Mouse (Mus musculus) thymus, adult 2 months (tissue): Measurements from ENCODE around the gene Kif26a. TPM values are rescaled to one million over a fixed set of nuclear protein-coding genes. Genes with fewer than 3 reads are reported as not detected.

Source experiments
- DNase-seq: peaks from one replicate; pipeline ENCODE4 v3.0.0; 2021
- H3K27ac ChIP-seq: fragments of 200-500 bp; 2 replicates; pipeline ENCODE4 v1.5.1; 2012; ENCODE audit warnings: low read length, control low read depth; ENCODE audit not compliant: control insufficient read depth, insufficient read depth
- H3K27me3 ChIP-seq: fragments of 200-500 bp; 2 replicates; pipeline ENCODE4 v1.6.1; 2012; ENCODE audit warnings: mild to moderate bottlenecking, low read length, moderate library complexity, mixed read lengths; ENCODE audit not compliant: control insufficient read depth, insufficient read depth
- H3K36me3 ChIP-seq: fragments of 200-500 bp; 2 replicates; pipeline ENCODE4 v1.6.1; 2012; ENCODE audit warnings: mild to moderate bottlenecking, low read length, moderate library complexity; ENCODE audit not compliant: control insufficient read depth, insufficient read depth
- H3K4me1 ChIP-seq: fragments of 200-500 bp; replicated peaks from 2 replicates; pipeline ENCODE4 v1.6.1; 2012; ENCODE audit warnings: low read length; ENCODE audit not compliant: control insufficient read depth, insufficient read depth
- H3K4me3 ChIP-seq: fragments of 200-500 bp; 2 replicates; pipeline ENCODE4 v1.5.1; 2012; ENCODE audit warnings: mild to moderate bottlenecking, low read length, control low read depth, moderate library complexity; ENCODE audit not compliant: control insufficient read depth, insufficient read depth
- CTCF ChIP-seq: fragments of 200-500 bp; IDR thresholded peaks from 2 replicates; pipeline ENCODE4 v1.5.1; 2012; ENCODE audit warnings: mild to moderate bottlenecking, control low read depth, low read length, moderate library complexity, borderline replicate concordance; ENCODE audit not compliant: control insufficient read depth, poor library complexity, insufficient read depth; ENCODE audit errors: extremely low read depth
- POLR2A ChIP-seq: fragments of 200-500 bp; IDR thresholded peaks from 2 replicates; pipeline ENCODE4 v1.6.1; 2012; ENCODE audit warnings: mild to moderate bottlenecking, low read length, control low read depth, moderate library complexity; ENCODE audit not compliant: control insufficient read depth, poor library complexity, insufficient read depth; ENCODE audit errors: extremely low read depth
- WGBS: fragments of 180-500 bp; shearing (Covaris S2); methylation state at CpG from one replicate; pipeline ENCODE4 v1.1.7; 2018; 5-methylcytosine and 5-hydroxymethylcytosine counted together
- polyA plus RNA-seq: library from polyadenylated mRNA; depleted of rRNA; stranded (reverse); fragments of >200 nt; gene quantifications from 2 replicates; pipeline ENCODE4 v1.2.3, GENCODE M21; 2012

The Kif26a gene
- polyA plus RNA-seq, 1 experiment, result 6.6 TPM

DNA sequence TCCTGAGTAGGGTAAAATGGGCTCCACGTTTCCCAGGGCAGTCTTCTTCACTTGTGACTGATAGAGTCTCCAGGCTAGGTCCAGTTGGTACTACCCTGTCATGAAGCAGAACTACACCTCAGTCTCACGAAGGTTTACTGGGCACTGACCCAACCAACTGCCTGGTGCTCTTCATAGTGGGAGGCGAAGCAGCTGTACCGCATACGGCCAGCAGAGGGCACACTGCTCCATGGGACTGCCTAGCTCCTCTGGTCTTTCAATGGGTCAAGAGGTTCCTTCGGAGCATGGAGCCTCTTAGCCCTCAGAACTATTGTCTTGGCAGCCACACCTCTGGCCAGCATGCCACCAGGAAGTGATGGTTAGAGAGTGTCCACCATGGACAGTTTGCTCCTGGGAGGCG lies 32.3 kb upstream of the Kif26a start:
- TF ChIP-seq CTCF (peak; percentile 95), POLR2A (no peak)
- H3K27me3 ChIP-seq, result no peaks in the 10 kb centered on the region
- no peak overlapping the region for H3K27ac ChIP-seq
- no peaks in the 10 kb centered on the region for H3K36me3 ChIP-seq
- peak; percentile 72 for DNase-seq
- H3K4me3 ChIP-seq, result no peak overlapping the region
- H3K4me1 ChIP-seq, result no peaks in the 10 kb centered on the region
- WGBS, result 14% methylated on average over 7 of the region's 7 CpGs

DNA sequence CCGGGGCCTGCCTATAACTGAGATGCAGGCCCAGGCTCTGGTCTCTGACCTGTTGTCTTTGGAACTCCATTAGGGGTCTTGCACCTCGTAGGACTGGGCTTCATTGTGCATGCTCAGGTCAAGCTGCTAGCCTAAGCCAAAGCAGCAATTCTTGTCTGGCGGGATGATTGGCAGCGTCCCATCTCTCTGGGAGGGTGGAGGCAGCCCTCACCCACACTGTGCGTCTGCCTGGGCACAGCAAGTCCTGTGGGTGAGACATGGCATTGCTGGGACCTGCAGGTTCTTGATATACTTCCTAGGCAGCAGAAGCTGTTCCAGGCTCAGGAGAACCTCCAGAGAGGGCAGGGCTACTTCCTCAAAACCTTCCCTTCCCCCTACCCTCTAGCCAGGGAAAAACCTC lies 29.0 kb upstream of the Kif26a start:
- H3K27me3 ChIP-seq, result no peaks in the 10 kb centered on the region
- DNase-seq, result no peak
- no peak overlapping the region for H3K27ac ChIP-seq
- TF ChIP-seq POLR2A, result no peak
- TF ChIP-seq CTCF, result no peak
- no peaks in the 10 kb centered on the region for H3K4me1 ChIP-seq
- no peaks in the 10 kb centered on the region for H3K36me3 ChIP-seq
- WGBS, result 72% methylated on average over 5 of the region's 5 CpGs
- no peak overlapping the region for H3K4me3 ChIP-seq

DNA sequence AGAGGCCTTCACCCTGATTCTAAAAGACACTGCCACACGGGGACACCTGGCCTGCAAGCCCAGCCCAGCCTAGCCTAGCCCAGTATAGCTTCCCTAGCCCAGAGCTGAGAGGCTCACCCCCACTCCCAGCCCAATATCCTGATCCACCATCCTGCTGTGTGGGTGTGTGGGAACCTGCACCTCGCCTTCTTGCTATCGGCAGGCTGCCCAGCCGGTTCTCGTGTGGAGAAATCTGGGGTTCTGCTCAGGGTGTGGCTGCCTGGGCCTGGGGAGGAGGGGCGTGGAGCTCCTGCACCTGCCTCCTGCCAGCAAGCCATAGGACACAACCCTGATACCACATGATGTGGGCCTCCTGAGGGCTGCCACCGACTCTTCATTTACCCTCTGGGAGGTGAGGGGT lies 28.4 kb upstream of the Kif26a start:
- no peaks in the 10 kb centered on the region for H3K4me1 ChIP-seq
- no peaks in the 10 kb centered on the region for H3K27me3 ChIP-seq
- H3K27ac ChIP-seq, result no peak overlapping the region
- no peak for TF ChIP-seq CTCF
- TF ChIP-seq POLR2A, result no peak
- H3K4me3 ChIP-seq, result no peak overlapping the region
- no peak for DNase-seq
- WGBS, result 78% methylated on average over 7 of the region's 7 CpGs
- no peaks in the 10 kb centered on the region for H3K36me3 ChIP-seq

DNA sequence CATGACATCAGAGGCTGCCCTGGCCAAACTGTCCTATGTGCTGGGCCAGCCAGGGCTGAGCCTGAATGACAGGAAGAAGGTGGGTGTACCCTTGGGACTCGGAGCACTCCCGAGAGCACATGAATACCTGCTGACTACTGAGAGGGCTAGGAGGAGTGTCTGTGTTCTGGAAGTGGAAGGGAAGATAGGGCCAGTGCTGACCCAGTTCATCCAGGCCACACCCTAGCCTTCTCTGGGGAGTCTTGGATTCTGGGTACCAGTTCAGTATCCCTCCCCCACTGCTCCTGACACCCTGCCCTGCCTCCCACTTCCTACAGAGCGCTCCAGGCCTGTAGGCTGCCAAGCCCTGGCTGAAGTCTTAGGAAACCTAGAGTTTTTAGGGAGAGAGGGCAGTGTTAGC lies 24.8 kb upstream of the Kif26a start:
- H3K4me3 ChIP-seq, result no peak overlapping the region
- no peaks in the 10 kb centered on the region for H3K36me3 ChIP-seq
- H3K27me3 ChIP-seq, result no peaks in the 10 kb centered on the region
- no peak overlapping the region for H3K27ac ChIP-seq
- no peak for DNase-seq
- 80% methylated on average over 3 of the region's 3 CpGs for WGBS
- TF ChIP-seq POLR2A, result no peak
- no peak for TF ChIP-seq CTCF
- H3K4me1 ChIP-seq, result no peaks in the 10 kb centered on the region

DNA sequence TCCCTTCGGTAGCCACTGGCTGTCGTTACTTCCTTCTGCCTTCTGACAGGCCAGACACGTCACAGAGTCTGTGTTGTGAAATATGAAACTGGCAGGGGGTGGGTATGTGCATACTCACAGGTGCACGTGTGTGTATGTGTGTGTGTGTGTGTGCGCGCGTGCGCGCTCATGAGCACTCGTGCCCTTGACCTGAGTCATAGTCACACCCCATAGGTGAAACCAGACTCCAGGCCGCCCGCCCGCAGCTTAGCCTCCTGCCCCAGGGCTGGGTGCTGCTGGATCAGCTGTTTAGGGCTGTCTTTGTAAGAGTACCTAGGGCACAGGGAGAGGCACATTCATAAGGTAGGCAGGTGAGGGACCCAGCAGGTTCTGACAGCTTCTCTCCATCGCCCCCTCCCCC lies 20.1 kb upstream of the Kif26a start:
- WGBS, result 41% methylated on average over 14 of the region's 14 CpGs
- H3K4me1 ChIP-seq, result peaks cover 4% of the 10 kb centered on the region; the same call in 1 of the 2 replicates
- no peak overlapping the region for H3K27ac ChIP-seq
- TF ChIP-seq POLR2A (no peak), CTCF (no peak)
- H3K36me3 ChIP-seq, result no peaks in the 10 kb centered on the region
- no peak for DNase-seq
- H3K4me3 ChIP-seq, result no peak overlapping the region
- peaks cover 4% of the 10 kb centered on the region; the same call in 1 of the 2 replicates for H3K27me3 ChIP-seq

DNA sequence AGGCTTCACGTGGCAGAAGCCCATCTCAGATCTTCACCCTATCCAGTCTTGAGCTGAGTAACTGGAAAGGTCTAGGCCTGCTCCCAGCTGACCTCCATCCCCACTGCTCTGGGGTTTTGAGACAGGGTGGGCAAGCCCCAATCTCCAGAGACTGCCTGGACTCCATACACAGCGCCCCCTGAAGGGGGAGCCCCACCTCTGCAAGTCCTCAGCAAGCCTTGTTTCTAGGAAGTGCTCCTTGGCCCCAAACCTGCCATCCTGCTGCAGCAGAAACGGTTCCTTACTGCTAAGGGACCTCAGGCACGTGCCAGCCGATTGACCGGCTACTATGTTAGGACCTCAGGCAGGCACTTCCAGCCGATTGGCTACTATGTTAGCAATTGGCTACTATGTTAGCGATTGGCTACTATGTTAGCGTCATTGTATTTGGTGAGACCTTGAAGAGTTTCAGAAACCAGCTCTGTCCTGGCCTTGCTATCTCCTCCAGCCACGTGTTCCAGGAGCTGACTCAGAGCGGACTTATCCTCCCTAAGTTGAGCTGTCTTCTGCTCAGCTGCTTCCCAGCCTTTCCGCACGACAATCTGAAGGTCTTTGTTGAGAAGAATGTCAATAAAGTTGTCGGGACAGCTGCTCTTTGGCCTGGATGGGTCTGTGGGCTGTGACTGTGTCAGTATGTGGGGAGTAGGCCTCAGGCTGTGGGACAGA lies 18.9 kb upstream of the Kif26a start:
- Histone ChIP-seq H3K27me3 (peaks cover 9% of the 10 kb centered on the region; the same call in 1 of the 2 replicates), H3K27ac (no peak overlapping the region), H3K36me3 (no peaks in the 10 kb centered on the region), H3K4me1 (peaks cover 4% of the 10 kb centered on the region; the same call in 1 of the 2 replicates), H3K4me3 (no peak overlapping the region)
- no peak for DNase-seq
- WGBS, result 79% methylated on average over 14 of the region's 14 CpGs
- TF ChIP-seq CTCF, result no peak
- TF ChIP-seq POLR2A, result no peak
